Mouse (Mus musculus): ENCODE measurements around the gene Gm28230. TPM values are rescaled to one million over a fixed set of nuclear protein-coding genes. Genes with fewer than 3 reads are reported as not detected.

Gm28230 gene
- polyA plus RNA-seq, 1 experiment = not detected

DNA sequence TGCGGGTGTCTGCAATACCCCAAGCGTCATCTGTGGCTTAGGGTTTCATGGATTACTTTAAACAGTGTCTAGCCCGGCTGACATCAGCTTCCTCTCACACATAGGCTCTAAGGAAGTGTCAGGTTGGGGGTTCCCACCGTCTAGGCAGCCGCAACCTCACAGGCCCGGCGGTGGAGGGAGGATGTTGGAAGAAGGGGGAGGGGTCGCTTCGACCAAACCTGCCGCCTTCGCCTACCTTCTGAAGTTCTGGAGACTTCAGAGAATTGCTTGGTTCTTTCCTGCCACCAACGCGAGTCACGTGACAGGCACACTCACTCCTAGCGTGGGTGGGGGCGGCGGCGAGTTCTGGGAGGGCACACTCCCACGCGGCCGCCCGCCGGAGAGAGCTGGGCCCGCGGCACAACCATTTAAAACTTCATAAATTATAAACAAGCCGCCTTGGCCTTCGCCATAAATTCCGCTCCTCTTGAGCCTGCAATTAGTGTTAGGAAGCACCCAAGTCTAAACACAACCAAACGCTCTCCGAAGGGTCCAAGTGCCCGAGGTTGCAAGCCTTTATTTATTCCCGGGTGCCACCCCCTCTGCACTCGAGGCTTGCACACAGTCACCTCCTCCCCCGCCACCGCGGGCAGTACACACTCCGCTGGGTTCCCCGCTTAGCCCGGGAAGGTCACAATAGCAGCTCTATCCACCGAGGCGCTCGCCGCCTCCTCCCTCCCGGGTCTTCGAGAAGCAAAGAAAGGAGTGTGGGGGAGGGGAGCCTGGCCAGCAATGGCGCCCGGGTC, 23.0 kb downstream of the Gm28230 start:
- Histone ChIP-seq H3K4me3 (replicated peaks; ENCODE audit: control insufficient read depth, low read depth, low read length) (no peak overlapping the region), H3K27ac (ENCODE audit: control insufficient read depth, insufficient read depth, low read depth, low read length, poor library complexity) (no peak overlapping the region), H3K4me1 (ENCODE audit: control insufficient read depth, insufficient read depth, low read length) (no peaks in the 10 kb centered on the region)
- TF ChIP-seq POLR2A (IDR thresholded peaks at IDR 0.05; ENCODE audit: borderline replicate concordance, control insufficient read depth, low read depth, low read length) (no peak), CTCF (IDR thresholded peaks at IDR 0.05; ENCODE audit: control insufficient read depth, insufficient read depth, low read length) (no peak)
- WGBS = 3% methylated on average over 47 of the region's 47 CpGs

DNA sequence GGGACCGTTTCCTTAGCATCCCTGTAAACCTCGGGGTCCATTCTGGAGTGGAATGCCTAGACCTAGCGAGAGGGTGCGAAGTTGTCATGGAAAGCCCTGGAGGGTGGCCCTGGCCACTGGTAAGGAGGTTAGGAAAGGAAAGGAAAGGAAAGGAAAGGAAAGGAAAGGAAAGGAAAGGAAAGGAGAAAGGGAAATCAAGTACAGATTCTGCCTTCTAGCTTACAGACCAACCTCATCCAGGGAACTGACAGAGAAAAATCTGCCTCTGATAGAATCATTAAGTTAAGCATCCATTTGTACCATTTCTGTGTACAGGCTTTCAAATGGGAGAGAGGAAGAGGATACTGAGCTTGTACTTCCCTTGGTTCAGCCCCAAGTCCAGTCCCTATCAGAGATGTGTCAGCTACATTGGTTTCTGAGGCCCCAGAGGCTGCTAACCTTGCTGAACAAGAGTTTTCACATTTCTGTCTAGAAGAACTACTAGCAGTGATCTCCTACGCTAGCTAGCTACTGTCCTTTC, 24.3 kb downstream of the Gm28230 start:
- Histone ChIP-seq H3K4me1 (ENCODE audit: control insufficient read depth, insufficient read depth, low read length) (no peaks in the 10 kb centered on the region), H3K4me3 (replicated peaks; ENCODE audit: control insufficient read depth, low read depth, low read length) (no peak overlapping the region), H3K27ac (ENCODE audit: control insufficient read depth, insufficient read depth, low read depth, low read length, poor library complexity) (no peak overlapping the region)
- WGBS = 53% methylated on average over 5 of the region's 5 CpGs
- TF ChIP-seq POLR2A (IDR thresholded peaks at IDR 0.05; ENCODE audit: borderline replicate concordance, control insufficient read depth, low read depth, low read length) (no peak), CTCF (IDR thresholded peaks at IDR 0.05; ENCODE audit: control insufficient read depth, insufficient read depth, low read length) (no peak)

DNA sequence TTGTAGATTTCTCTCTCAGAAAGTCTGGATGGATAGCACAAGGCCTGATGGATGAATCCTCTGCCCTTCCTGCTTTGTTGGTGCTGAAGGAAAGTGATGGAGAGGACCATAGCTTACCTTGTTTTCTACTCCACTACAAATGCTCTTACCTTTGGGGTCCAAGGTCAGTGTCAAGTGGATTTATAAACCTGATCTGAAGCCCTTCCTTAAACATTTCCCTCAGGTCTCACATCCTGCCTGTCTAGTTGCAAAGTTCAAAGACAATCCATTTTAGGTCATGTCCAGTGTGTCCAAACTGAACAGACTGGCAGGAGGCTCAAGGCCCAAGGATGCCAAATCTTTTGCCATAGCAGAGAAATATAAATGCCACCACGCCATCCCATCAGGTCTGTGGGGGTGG, 25.3 kb downstream of the Gm28230 start:
- H3K4me3 ChIP-seq (replicated peaks; ENCODE audit: control insufficient read depth, low read depth, low read length) = no peak overlapping the region
- WGBS = 55% methylated on average over 1 of the region's 1 CpGs
- no peak overlapping the region for H3K27ac ChIP-seq (ENCODE audit: control insufficient read depth, insufficient read depth, low read depth, low read length, poor library complexity)
- no peaks in the 10 kb centered on the region for H3K4me1 ChIP-seq (ENCODE audit: control insufficient read depth, insufficient read depth, low read length)
- TF ChIP-seq POLR2A (IDR thresholded peaks at IDR 0.05; ENCODE audit: borderline replicate concordance, control insufficient read depth, low read depth, low read length) (no peak), CTCF (IDR thresholded peaks at IDR 0.05; ENCODE audit: control insufficient read depth, insufficient read depth, low read length) (no peak)

DNA sequence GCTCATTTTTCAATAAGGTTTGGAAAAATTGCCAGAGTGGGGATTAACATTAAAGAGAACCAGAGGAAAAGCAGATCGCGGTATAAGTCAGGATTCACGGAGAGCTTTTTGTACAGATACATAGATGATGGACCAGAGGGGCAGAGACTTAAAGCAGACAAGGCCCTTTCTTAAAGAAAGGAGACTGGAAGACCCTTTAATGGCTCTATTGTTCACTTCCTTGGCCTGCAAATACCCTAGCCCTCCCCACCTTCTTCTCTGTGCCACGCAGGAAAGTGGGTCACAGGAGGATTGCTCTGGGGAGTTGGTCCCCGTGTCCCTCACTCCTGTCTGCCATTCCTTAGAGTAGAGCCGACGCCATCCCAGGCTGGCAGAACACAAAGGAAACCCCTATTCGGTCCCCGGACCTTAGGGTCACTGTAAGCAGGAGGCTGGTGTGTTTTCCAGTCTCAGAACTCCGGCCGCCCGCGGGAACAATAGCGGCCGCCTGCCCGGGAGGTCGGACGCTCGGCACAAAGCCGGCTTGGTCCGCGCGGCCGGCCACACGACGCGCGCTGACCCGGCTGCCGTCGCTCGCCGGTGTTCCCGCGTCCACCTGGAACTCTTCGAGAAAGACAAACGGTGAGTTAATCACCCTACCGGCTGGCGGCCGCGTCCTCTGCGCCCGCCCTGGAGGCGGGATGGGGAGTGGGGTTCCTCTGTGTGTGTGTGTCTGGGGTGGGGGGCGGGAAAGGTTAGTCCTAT, 26.1 kb downstream of the Gm28230 start:
- Histone ChIP-seq H3K4me1 (ENCODE audit: control insufficient read depth, insufficient read depth, low read length) (no peaks in the 10 kb centered on the region), H3K4me3 (replicated peaks; ENCODE audit: control insufficient read depth, low read depth, low read length) (no peak overlapping the region), H3K27ac (ENCODE audit: control insufficient read depth, insufficient read depth, low read depth, low read length, poor library complexity) (no peak overlapping the region)
- TF ChIP-seq POLR2A (IDR thresholded peaks at IDR 0.05; ENCODE audit: borderline replicate concordance, control insufficient read depth, low read depth, low read length) (no peak), CTCF (IDR thresholded peaks at IDR 0.05; ENCODE audit: control insufficient read depth, insufficient read depth, low read length) (no peak)
- WGBS = 6% methylated on average over 45 of the region's 45 CpGs

DNA sequence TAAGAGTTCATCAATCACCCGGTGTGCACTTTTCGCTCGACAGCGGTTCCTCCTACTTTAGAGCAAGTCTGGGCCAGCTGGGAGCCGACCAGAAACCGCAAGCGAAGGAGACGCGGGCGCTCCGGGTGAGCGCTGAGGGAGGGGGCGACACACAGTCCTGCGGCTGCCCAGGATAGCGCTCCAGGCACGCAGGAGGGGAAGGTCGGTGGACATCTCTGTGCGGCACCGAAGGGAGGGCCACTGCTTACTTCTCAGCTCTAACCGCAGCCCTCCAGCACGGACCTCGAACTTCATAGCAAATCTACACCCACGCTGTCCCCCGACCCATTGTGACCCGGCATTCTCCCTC, 26.6 kb downstream of the Gm28230 start:
- H3K27ac ChIP-seq (ENCODE audit: control insufficient read depth, insufficient read depth, low read depth, low read length, poor library complexity) = no peak overlapping the region
- TF ChIP-seq CTCF (IDR thresholded peaks at IDR 0.05; ENCODE audit: control insufficient read depth, insufficient read depth, low read length) (no peak), POLR2A (IDR thresholded peaks at IDR 0.05; ENCODE audit: borderline replicate concordance, control insufficient read depth, low read depth, low read length) (no peak)
- no peak overlapping the region for H3K4me3 ChIP-seq (replicated peaks; ENCODE audit: control insufficient read depth, low read depth, low read length)
- 1% methylated on average over 25 of the region's 25 CpGs for WGBS
- H3K4me1 ChIP-seq (ENCODE audit: control insufficient read depth, insufficient read depth, low read length) = no peaks in the 10 kb centered on the region

DNA sequence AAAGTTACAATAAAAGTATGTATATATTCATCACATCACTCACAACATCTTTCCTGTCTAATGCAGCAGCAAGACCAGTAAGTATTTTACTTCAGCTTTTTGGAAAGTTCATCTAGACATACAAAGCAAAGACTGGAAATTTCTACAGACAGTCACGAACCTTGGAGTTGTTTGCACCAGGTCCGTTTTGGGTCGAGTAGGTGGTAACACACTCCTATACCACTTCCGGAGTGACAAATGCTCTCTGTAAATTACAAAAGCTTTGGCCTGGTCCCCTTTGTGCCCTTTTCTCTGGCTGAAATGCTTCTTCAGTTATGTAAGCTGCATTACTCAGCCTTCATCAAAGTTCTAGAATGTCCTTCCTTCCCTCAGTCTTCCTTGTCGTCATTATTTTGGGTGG, 27.2 kb downstream of the Gm28230 start:
- 17% methylated on average over 5 of the region's 5 CpGs for WGBS
- Histone ChIP-seq H3K27ac (ENCODE audit: control insufficient read depth, insufficient read depth, low read depth, low read length, poor library complexity) (no peak overlapping the region), H3K4me3 (replicated peaks; ENCODE audit: control insufficient read depth, low read depth, low read length) (no peak overlapping the region), H3K4me1 (ENCODE audit: control insufficient read depth, insufficient read depth, low read length) (no peaks in the 10 kb centered on the region)
- TF ChIP-seq CTCF (IDR thresholded peaks at IDR 0.05; ENCODE audit: control insufficient read depth, insufficient read depth, low read length) (no peak), POLR2A (IDR thresholded peaks at IDR 0.05; ENCODE audit: borderline replicate concordance, control insufficient read depth, low read depth, low read length) (no peak)

DNA sequence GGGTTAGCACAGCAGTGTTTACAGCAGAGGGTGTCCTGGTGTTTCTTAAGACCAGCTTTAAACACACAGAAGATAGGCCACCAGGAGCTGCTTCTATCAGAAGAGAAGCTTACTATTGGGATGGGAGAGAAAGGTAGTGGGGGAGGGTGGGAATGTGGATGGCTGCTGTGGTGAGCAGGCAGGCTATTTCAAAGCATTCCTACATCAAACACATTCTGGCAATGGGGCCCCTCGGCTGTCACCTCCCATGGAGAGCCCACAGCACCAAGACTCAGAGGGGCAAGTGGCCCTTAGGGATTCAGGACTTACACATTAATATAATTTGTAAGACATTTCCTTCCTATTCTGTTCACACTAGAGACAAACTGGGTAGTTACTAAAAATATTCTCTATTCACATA, 33.6 kb downstream of the Gm28230 start:
- 15% methylated on average over 1 of the region's 1 CpGs for WGBS
- H3K4me3 ChIP-seq (replicated peaks; ENCODE audit: control insufficient read depth, low read depth, low read length) = no peak overlapping the region
- no peaks in the 10 kb centered on the region for H3K4me1 ChIP-seq (ENCODE audit: control insufficient read depth, insufficient read depth, low read length)
- TF ChIP-seq CTCF (IDR thresholded peaks at IDR 0.05; ENCODE audit: control insufficient read depth, insufficient read depth, low read length) (no peak), POLR2A (IDR thresholded peaks at IDR 0.05; ENCODE audit: borderline replicate concordance, control insufficient read depth, low read depth, low read length) (no peak)
- no peak overlapping the region for H3K27ac ChIP-seq (ENCODE audit: control insufficient read depth, insufficient read depth, low read depth, low read length, poor library complexity)

DNA sequence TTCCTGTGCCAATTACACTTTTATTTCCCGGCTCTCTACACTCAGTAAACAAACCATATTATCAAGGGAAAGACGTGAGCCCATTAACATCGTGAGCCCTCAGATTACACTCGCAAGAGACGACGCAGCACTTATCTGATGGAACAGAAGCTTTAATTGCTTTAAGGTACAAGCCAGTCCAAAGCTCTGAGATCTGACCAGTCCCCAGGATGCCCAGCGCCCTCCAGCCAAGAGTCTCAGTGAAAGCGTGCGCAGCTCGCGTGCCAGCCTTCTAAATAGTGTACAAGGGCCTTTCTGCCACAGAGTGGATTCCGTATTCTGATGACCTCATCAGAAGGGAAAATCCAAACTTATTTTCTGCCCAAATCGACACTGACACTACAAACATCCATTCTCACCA, 35.4 kb downstream of the Gm28230 start:
- Histone ChIP-seq H3K4me3 (replicated peaks; ENCODE audit: control insufficient read depth, low read depth, low read length) (no peak overlapping the region), H3K27ac (ENCODE audit: control insufficient read depth, insufficient read depth, low read depth, low read length, poor library complexity) (no peak overlapping the region), H3K4me1 (ENCODE audit: control insufficient read depth, insufficient read depth, low read length) (no peaks in the 10 kb centered on the region)
- 11% methylated on average over 13 of the region's 13 CpGs for WGBS
- TF ChIP-seq CTCF (IDR thresholded peaks at IDR 0.05; ENCODE audit: control insufficient read depth, insufficient read depth, low read length) (no peak), POLR2A (IDR thresholded peaks at IDR 0.05; ENCODE audit: borderline replicate concordance, control insufficient read depth, low read depth, low read length) (no peak)
